Comparison of ENCODE assay signal across 5 mouse cellular contexts in genomic region chr7:31591135-31591534, GRCm38 (mm10).
DNase-seq lines count a peak whose midpoint lies in the region; TF ChIP-seq lines count a peak whose summit lies in the region.
"Not testable (repeated sequence)": the region's sequence is repeated elsewhere in the genome, so short reads cannot be mapped to it uniquely, and the experiment has no call there.

No protein-coding gene starts in this region.

- H3K27me3 ChIP-seq in ES-Bruce4 (ENCODE audit: control insufficient read depth, insufficient read depth, low read length, poor library complexity, severe bottlenecking): not testable (repeated sequence)

- 0 out of 2 replicates have a peak overlapping the region, but pooled peaks have one; percentile 63 for H3K27ac ChIP-seq in ES-Bruce4 (ENCODE audit: insufficient read depth, low read length)
- H3K27ac ChIP-seq in ES-E14 (ENCODE audit: insufficient read depth, low read depth, low read length, poor library complexity, severe bottlenecking): not testable (repeated sequence)

- 0 out of 2 replicates have a peak, but pooled peaks have one; percentile 13 for TF ChIP-seq EP300 in ES-Bruce4 (IDR thresholded peaks at IDR 0.05; ENCODE audit: insufficient read depth, low read depth, low read length)

- in situ Hi-C loops in ES-E14 (cut with MboI; ENCODE audit: low sequenced_read_pairs in 2 of 2, unreplicated experiment in 2 of 2): not testable (repeated sequence)

- H3K4me1 ChIP-seq in ES-Bruce4 (ENCODE audit: control insufficient read depth, insufficient read depth, low read length); ES-E14 (ENCODE audit: control insufficient read depth in 2 of 2, insufficient read depth in 2 of 2, low read length in 2 of 2, poor library complexity in 1 of 2): not testable (repeated sequence)

- not testable (repeated sequence) for TF ChIP-seq CTCF in ES-Bruce4 (IDR thresholded peaks at IDR 0.05; ENCODE audit: low read depth, low read length)

- not testable (repeated sequence) for H3K4me3 ChIP-seq in ES-Bruce4 (ENCODE audit: low read depth, low read length); ES-E14 (ENCODE audit: insufficient read depth in 1 of 2, low read depth in 1 of 2, low read length in 2 of 2, poor library complexity in 1 of 2, severe bottlenecking in 1 of 2)

- TF ChIP-seq POLR2A in ES-Bruce4 (IDR thresholded peaks at IDR 0.05; ENCODE audit: insufficient read depth, low read length): not testable (repeated sequence)

- not testable (repeated sequence) for H3K9ac ChIP-seq in ES-Bruce4 (ENCODE audit: low read depth, poor library complexity, severe bottlenecking); ES-E14 (ENCODE audit: insufficient read depth, low read depth, low read length, poor library complexity, severe bottlenecking)

- not testable (repeated sequence) for H3K36me3 ChIP-seq in ES-Bruce4 (ENCODE audit: control insufficient read depth, insufficient read depth, low read length, poor library complexity, severe bottlenecking); ES-E14 (ENCODE audit: control insufficient read depth, insufficient read depth, low read length, poor library complexity, severe bottlenecking)

- not testable (repeated sequence) for H3K9me3 ChIP-seq in ES-Bruce4 (replicated peaks; ENCODE audit: control insufficient read depth, insufficient read depth, low read length, poor library complexity, severe bottlenecking); ES-E14 (ENCODE audit: control insufficient read depth, insufficient read depth, low read depth, low read length)

- DNase-seq in ES-CJ7 (ENCODE audit: low read depth, low spot score) (peak; percentile 62), ES-E14 (ENCODE audit: low read depth, low spot score) (peak; percentile 3), R1 (ENCODE audit: low read depth, low spot score) (peak; percentile 58), ZHBTc4 (ENCODE audit: low read depth, low spot score) (peak; percentile 46)

Comparison
In these comparisons a context has a peak if more than half of its experiments do, and no peak if none do; other contexts are left out.
1. DNase-seq: peak in every context shown above with its lines; median percentile 62 in ES-CJ7; 58 in R1; 46 in ZHBTc4; 3 in ES-E14.